Mouse (Mus musculus) ovary, adult 18-20 months (tissue): ENCODE results near the gene Cpped1.

Experiments
- DNase-seq: peaks from one replicate; pipeline ENCODE4 v3.0.0; 2022; ENCODE audit warnings: low spot score, mixed read lengths

The Cpped1 gene

DNA sequence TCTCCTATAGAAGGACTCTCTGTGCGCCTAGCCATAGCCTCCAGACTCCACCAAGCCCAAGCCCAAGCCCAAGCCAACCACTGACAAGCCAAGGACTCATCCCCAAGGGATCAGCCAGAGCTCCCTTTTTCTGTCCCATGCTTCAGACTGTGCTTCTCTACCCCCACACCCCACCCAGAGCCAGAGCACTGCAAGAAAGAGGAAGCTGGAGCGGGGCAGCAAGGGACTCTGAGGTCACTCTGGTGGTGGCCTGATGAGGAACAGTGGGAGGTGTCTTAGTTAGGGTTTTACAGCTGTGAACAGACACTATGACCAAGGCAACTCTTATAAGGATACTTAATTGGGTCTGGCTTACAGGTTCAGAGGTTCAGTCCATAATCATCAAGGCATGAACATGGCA lies 65.8 kb downstream of the Cpped1 start:
- no peak for DNase-seq

DNA sequence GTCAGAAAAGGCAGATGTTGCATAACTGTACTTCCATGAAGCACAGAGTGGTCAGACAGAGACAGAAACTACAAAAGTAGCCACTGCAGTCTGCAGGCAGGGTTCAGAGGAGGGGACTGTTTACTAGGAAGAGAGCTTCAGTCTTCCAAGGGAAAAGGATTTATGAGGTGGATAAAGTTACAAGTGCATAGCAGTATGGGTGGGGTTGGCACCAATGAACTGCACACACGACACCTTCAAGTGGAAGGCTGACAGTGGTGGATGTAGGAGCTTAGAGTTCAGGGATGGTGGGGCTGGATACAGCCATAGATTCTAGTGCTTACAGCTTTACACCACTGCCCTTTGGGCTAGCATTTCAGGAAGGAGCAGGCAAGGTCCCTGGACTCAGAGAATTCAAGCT lies 75.8 kb downstream of the Cpped1 start:
- no peak for DNase-seq

DNA sequence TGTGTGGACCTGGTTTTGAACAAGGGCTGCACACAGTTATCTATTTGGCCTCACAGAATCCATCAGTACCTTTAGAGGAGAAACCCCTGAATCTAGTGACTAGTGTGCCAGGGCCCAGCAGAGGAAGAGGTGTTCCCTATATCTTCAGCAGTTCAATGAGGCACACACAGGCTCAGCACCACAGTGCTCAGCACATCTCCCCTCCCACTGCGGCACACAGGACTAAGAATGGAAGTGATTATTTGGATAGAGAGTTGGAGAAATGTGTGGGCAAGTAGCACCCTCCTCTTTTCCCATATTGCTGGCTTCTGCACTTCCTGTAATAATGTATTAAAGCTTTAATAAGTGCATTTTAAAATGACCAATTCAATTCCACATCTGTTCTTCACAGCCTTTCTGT lies 80.4 kb downstream of the Cpped1 start:
- no peak for DNase-seq

DNA sequence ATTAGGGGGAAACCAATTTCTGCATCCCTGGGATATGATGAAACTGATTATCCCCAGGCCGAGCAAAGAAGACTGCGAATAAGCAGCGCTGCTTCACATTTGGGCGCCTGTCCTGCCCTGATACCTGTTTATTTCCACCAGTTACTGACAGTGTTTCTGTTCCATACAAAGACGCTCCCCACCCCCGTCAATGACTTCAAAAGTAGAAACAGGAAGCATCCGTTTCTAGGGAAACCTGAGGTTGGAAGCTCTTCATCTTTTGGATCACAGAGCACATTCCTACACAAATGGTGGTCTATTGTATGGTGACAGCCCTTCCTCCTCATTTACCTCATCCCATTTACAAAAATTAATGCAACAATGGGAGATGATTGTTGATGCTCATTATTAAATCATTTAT lies 84.4 kb downstream of the Cpped1 start:
- no peak for DNase-seq

DNA sequence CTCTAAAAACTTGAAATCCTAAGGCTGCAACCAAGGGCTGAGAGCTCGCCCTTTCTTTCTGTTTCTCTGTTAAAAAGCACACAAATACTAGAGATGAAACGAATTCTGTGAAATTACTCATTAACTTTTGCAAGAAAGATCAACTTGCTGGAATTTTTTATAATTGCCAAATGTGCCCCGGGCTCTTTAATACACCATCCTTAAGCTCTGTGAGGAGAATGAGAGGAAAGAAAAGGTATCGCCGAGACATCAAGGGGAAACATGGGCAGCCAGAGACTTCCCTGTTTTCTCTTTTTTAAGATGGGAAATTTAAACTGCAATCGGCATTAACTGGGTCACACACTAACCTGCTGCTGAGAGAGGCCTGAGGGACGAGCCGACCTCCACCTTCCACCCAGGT lies 84.9 kb downstream of the Cpped1 start:
- no peak for DNase-seq

DNA sequence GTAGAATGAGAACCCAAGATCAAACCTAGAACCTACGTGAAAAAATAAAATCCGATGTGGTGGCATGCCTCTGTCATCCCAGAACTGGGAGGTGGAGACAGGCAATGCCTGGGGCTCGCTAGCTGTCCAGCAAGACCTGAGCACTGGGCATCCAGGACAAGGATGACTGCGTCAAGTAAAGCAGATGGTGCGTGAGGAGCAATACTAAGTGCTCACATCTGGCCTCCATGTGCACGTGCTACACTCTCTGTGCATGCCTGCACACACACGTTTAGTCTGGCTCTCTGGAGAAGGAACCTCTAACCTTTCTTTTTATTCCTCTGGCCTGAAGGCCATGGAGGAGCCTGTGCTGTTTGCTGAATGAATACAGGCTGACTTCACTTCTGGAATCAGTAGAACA lies 88.5 kb downstream of the Cpped1 start:
- no peak for DNase-seq

DNA sequence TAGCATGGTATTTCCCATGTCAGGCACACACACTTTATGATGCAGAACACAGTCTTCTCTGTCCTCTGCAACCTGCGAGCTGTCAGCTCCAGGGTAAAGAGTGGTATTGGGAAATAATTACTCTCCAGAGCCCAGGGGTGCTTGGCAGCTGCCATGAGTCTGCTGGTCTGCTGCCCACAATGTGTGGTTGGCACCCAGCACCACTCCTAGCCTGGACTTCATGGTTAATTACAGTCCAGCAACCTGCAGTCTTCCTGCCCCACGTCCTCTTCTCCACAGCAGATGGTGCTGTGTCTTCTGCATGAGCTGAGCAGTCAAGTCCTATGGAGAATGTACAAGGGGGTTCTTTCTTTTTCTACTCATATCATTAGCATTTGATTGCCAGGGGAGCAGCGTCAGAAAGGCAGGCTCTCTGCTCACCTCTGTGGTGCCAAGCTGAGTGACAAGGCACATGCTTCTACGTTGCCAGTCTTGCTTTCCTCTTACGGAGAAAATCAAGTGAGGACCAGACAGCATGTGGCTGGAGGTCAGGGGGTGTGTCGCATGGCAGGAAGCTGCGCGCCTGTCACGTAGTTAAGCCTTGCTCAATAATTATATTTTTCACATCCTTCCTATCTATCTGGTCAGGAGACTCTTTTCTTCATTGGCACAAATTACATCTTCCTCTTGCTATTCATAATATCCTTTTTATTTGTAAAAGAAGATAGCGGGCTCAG lies 94.2 kb downstream of the Cpped1 start:
- DNase-seq, result no peak

DNA sequence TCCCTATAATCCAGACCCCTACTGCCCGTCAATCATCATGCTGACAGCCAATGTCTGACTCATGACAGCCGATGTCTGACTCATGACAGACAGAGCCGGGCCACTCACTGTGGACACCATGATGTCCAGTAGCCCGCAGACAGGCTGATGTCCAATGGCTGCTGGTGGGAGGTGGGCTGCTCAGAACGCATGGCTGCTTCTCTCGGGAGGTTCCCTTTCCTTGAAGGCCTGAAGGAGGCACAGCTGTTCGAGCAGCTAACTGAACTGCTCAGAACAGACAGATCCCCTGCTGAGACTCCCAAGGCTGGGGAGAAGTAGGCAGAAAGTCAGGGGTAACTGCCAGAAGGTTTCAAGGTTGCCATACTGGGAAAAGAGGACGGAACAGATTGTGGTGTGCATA lies 97.1 kb downstream of the Cpped1 start:
- DNase-seq, result no peak

DNA sequence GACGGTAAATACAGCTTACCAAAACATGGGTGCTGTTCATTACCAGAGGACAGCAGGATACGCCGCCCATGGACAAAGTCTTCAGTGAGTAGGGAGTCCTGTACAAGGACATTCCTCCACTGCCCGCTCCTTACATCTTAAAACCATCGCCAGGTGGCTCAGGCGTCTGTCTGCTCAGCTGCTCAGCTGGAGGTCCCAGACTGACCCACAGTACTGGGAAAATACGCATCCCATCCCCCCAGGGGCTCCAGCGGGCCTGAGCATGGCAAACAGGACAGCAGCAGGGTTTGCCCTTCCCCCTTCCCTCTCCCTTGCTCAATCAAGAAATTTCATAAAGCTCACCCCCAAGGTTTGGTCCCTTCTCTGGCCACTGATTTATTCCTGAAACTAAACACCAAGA lies 99.6 kb downstream of the Cpped1 start:
- no peak for DNase-seq

DNA sequence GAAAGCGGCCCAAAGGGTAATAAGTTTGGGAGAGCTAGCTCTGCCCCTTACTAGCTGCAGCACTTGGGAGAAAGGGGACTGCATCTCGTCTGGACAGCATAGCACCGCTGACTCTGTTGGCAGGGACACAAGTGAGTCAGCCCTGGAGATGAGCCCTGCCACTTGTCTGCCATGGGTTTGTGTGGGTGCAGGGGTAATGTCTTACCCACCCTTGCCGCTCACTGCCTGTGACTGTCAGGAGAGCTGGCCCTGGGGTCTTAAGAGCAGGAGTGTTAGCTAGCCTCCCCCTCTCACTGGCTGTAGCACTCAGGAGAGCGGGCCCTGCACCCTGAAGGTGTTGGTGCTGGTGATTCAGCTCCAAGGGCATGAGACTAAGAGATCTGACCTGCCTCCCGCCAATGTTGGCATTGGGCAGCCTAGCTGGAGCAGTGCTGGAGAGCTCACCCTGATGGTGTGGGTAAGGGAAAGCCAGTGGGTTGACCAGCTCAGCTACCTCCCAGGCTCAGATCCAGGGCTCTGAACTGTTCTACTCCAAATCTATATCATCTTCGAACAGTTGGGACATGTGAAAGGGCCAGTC lies 107.2 kb downstream of the Cpped1 start:
- DNase-seq, result no peak

DNA sequence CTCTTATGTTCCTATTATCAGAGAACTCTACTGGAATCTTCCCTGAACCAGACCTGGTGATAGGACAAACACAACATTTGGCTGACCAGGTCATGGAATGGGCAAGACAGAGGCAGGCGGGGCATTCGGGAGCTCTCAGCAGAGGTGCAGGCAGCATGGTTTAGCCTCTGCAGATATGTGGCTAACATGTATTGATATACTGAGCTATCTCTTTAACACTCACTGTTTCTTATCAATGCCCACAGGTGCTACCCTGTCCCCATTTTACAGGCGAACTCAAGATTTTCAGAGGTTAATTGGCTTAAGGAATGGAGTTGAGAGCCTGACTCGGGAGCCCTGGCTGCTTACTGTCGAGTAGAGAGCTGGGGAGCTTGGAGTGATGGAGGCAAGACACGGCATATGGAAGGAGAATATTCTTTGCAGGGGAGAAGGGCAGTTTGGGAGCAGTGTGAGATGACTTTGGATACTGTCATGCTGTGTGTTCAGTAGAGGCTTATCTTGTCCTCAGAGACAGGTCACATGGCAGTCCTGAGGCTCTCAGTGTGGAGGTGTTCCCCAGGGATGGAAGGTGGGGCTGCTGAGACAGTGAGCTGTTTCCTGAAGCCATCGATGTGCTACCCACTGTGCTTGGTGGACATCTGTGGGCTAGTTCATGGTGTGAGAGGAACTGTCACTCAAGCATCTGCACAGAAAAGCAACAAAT lies 113.3 kb downstream of the Cpped1 start:
- DNase-seq, result no peak

DNA sequence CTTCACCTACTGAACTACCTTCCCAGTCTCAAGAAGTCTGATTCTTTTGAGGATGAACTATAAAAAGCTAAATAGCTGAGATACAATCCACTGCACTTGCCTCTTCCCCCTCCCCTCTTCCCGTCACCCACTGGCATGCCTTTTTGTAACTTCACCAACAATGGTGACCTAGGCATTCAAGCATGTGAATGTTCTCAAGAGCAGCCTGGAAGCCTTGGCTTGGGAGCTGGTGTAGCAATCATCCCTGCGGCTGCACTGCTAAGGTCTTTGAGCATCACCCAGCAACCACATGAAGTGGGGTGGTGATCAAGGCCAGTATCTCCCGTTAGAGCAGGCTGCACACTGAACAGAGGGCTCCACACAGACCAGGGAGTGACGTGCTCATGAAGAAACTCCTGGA lies 114.6 kb downstream of the Cpped1 start:
- DNase-seq, result no peak

DNA sequence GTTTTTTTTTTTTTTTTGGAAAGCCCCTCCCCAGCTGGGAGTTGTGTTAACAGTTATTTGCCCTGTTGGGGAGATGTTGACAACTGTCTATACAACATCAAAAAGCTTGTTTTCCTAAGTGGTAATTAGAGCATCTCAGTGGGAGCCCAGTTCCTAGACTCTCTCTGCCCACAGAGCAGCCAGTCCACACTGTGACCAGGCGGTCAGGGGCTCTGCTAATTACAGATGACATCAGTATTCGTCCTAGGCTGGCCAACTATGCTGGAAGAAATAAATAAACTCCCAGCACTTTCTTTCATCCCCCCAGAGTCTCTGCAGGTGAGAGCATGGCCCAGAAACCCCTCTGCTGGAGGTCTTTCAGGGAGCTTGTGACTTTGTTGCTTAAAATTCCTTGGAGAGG lies 115.9 kb downstream of the Cpped1 start:
- no peak for DNase-seq

DNA sequence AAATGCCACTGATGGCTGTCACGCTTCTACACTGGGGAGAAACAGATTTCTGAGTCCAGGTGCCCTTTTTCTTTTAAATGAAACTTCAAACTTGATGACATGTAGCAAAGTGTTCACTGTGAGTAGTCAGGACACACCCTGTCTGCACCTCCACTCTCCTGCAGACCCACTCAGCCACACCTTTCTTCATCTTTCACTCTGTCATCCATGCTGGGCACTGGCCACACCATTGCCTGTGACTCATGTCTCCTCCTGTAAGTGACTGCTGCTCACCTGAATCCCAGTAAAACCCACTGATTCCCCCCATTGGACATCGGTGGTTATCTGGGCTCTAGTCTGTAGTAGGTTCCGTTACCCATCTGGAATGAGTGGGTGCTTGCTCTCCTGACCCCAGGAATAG lies 118.8 kb downstream of the Cpped1 start:
- no peak for DNase-seq

DNA sequence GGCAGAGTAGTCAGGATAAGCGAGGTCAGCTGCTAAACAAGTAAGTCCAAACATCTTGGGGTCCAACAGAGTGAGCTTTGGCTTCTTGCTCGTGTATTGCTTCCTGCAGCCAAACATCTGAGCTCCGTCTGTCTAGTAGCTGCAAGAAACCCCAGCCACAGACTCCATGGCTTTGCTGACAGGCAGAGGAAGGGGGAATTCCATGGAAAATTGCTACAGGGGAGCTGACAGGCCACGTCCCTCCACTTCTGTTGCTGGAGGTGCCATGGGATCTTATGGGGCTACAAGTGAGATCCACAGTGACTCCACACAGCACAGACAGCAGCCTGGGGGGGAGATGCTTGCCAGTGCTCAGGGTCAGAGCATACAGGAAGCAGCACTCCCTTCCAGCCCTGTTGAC lies 123.4 kb downstream of the Cpped1 start:
- DNase-seq, result no peak

DNA sequence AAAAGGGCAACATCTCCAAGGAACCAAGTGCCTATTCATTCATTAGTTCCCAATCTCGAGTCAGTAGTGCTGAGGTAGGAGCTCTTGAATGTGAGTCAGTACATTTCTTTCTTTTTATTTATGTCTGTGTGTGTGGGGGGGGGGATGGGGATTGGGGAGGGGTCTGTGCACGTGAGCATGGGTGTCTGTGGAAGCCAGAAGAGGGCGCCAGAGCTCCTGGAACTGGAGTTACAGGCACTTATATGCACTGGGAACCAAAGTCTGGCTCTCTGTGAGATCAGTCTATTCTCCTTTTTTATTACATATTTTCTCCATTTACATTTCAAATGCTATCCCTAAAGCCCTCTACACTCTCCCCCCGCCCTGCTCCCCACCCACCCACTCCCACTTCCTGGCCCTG lies 124.9 kb downstream of the Cpped1 start:
- DNase-seq, result no peak

DNA sequence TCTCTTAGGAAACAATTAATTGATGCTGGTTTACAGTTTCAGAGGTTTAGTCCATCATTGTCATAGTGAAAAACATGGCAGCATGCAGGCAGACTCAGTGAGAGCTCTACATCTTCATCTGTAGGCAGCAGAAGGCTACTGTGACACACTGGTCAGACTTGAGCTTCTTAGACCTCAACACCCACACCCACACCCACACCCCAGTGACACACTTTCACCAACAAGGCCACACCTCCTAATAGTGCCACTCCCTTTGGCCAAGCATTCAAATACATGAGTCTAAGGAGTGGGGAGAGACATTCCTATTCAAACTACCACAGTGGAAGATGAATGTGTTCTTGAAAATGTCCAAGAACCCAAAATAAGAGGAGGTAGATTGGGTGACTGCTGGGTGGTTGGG lies 125.9 kb downstream of the Cpped1 start:
- no peak for DNase-seq

DNA sequence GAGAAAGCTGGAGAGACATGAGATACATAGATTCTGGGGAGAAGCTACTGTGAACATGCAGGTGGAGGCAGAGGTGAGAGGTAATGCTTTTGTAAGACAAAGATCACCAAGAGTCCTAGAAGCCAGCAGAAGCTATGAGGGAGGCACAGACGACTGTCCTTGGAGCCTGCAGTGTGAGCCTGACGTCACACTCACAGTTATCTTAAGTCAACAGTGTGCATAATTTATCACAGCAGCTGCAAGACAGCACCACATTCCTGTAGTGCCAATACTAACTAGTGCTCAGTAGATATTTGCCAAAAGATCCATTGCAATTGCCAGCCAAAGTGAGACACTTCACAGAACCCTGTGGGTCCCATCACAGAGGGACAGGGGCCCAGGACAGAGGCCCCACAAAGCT lies 127.2 kb downstream of the Cpped1 start:
- peak; percentile 31 for DNase-seq

DNA sequence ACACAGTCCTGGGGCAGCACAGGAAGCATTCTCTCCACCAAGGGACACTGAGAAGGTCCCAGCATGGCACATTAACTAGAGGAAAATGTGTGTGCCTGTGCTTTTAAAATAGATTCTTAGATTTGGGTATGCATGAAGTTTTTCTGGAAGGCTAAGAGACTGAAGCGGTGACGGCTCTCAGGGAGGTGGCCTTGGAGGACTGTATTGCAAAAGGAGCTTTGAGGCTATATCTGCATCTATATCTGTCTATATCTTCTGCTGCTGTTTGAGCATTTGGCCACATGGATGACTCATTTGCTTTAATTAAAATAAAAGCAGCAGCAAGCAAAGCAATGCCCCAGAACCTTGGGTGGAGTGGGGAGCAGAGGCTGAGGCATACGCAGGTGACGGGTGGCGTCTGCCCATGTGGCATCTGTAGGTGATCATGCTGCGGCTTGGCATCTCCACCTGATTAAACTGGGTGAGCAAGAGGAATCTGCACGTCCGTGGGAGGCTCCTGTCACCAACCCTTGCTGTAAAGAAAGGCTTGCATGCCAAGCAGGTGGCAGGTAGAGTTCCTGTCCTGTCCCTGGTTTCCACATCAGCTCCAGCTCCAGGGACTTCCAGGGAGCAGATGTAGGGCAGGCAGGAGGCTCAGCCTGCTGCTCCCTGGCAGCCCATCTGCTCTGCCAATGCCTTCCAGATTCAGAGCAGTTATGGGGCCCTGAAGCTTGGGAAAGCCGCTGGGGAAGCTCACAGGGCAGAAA lies 130.4 kb downstream of the Cpped1 start:
- no peak for DNase-seq

DNA sequence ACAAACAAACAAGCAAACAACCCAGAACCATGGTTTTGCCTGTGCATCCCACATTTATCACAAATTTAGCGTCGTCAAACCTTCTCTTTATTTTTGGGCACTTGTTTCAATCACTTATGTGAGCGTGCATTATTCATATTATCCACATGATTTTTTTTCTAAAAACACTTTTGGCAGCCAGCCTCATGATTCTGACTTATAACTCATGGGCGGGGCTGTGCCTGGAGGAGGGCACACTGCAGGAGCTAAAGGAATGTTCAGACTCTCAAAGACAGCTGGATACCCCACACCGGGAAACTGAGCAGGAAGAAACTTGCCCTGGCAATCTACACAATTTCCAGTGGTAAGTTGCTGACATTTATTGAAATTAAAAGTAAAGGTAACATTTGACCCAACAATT lies 131.1 kb downstream of the Cpped1 start:
- no peak for DNase-seq

DNA sequence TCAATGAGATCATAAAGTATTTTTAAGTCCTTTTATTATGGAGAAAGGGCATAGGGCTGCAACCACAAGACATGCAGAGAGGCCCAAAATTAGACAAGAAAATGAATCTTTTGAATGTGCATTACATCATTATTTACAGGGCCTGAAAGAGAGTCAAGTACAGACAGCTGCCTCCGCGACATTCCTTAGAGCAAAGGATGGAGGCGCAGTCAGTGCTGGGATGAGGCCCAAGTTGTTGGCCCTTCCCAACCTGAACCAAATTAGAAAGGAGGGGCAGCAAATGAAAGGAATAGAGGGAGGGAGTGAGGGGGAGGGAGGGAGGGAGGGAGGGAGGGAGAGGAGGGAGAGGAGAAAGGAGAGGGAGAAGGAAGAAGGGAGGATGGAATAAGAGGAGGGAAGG lies 132.7 kb downstream of the Cpped1 start:
- no peak for DNase-seq

DNA sequence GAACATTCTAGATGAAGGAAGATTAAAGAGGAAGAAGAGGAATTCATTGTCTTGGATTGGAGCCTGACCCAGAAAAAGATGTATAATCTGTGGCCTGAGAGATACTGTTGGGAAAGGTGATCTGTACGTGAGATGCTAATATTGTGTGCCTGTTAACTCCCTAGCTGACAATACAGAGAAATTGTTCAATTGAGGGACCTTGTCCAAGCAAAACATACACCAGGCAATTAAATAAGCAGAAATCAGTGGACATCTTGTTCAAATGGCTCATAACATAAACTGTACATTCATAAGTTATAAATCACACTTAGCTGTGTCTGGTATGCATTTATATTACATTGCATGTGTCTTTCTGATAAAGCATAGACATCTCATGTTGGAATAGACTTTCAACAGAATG lies 134.9 kb downstream of the Cpped1 start:
- no peak for DNase-seq

DNA sequence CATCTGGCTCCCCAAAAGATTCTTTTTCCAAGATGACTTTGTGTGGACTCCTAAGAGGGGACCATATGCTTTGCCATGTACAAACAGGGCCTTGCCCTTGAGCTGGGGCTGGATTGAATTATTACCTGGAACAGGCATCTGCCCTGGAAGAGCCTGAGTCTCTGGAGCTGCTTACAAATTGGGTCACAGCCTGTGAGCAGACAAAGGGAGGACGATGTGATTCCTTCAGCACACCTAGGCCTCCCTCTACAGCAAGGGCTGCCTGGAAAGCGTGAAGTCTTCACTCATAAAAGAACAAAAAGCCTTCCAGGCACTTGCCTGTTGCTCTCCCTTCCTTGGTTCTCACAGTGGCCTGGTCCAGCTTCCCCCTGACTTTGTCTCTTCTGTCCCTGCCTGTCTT lies 136.9 kb downstream of the Cpped1 start:
- DNase-seq, result no peak
